Mouse (Mus musculus): ENCODE results near the gene Dmac1.

DNA sequence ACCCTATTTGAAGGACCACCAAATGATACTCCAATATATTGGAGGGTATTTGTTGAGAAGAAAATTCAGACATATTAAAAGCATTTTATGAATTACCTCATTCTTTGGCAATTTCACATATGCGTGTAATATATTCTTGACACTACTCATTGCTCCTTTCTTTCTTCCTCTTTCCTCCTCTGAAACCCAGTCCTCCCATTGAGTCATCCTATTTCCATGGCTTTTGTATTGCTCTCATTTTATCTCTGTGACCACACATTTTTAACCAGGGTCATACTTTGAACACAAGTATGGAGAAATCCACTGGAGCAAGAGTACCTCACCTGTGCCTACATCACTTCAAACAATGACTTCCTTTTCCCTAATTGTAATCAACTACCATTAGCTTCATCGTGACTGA, 13.9 kb downstream of the Dmac1 start:
- TF ChIP-seq POLR2A (IDR thresholded peaks at IDR 0.05; ENCODE audit: control insufficient read depth, extremely low read depth, insufficient read depth, low read length, poor library complexity) (no peak), CTCF (IDR thresholded peaks at IDR 0.05; ENCODE audit: borderline replicate concordance, control insufficient read depth, extremely low read depth, insufficient read depth, low read length, poor library complexity) (no peak)

Measured in thymus, adult 2 months (tissue).